Mouse (Mus musculus) small intestine, adult 2 months (tissue): Measurements from ENCODE around the gene Pias1.
A peak's percentile ranks its signal among the peaks of the same experiment; 100 is the strongest.

Experiments
- CTCF ChIP-seq: fragments of 200-500 bp; IDR thresholded peaks from 2 replicates; pipeline ENCODE4 v1.5.1; 2012; ENCODE audit warnings: low read depth, mild to moderate bottlenecking, control low read depth, inconsistent platforms, low read length, moderate library complexity, mixed read lengths; ENCODE audit not compliant: insufficient replicate concordance, insufficient read length; ENCODE audit errors: extremely low read depth
- POLR2A ChIP-seq: fragments of 200-500 bp; IDR thresholded peaks from 2 replicates; pipeline ENCODE4 v1.6.1; 2012; ENCODE audit warnings: low read depth, mild to moderate bottlenecking, control low read depth, inconsistent platforms, low read length, moderate library complexity

DNA sequence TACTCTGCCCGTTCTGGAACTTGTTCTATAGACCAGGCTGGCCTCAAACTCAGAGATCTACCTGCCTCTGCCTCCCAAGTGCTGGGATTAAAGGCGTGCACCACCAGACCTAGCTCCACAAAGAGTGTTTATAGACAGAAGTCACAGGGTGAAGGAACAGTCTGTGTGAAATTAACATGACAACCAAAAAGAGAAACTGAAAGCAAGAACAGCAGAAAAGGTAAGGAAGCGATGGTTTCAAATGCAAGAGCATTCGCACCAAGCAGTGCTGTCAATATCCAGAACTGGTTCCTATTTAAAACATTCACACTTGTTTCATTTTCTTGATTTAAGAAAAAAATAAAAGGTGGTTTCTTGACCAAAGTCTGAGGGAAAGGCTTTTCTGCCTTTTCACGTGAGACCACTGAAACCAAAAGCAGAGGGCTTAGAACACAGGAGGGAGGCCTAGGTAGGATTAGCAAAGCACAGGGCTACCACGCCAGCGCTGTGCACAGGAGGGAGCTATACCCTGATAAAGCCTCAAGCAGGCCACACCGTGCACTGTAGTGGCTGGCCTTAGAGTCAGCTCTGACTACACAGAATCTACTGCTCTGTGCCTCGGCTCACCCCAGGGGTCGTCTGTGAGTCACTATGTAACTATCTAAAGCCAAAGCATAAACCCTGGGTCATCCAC is 15.5 kb downstream of the Pias1 start:
- TF ChIP-seq CTCF (peak; percentile 31; the same call in 1 of the 2 replicates), POLR2A (no peak)
